Mouse (Mus musculus) induced T-regulatory cell, adult 2 months (primary cell): ENCODE results near the gene Snrk.

ENCODE experiments used
- DNase-seq: peaks from one replicate; pipeline ENCODE4 v3.0.0-alpha.2; 2012; ENCODE audit warnings: low read depth

Snrk gene

DNA sequence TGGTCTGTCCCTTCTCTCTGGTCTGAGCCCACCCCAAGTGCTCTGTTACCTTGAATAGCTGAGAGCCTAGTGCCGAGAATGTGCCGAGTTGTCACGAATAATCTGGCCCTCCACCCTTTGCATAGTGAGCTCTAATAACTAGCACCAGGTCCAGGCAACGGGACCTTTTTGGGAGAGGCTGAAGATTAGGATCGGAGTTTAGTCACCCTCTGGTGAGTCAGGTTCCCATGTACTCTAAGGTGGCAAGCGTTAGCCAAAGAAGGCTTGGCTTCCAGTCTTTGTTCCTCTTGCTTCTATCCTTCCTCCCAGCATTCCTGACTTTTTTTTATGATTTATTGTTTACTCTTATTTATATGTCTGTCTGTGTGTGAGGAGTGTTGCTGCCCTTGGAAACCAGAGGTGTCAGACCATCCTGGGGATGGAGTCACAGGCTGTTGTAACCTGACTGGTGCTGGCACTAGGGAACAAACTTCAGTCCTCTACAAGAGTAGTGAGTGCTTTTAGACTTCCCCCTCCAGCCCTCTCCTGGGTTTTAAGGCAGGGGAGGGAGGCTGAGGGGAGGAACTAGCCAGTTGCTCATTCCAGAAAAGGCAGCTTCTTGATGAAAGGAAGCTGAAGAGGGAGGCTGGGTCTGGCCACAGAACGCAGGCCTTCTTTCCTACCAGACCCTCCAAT, 9.2 kb upstream of the Snrk start:
- DNase-seq, result no peak

DNA sequence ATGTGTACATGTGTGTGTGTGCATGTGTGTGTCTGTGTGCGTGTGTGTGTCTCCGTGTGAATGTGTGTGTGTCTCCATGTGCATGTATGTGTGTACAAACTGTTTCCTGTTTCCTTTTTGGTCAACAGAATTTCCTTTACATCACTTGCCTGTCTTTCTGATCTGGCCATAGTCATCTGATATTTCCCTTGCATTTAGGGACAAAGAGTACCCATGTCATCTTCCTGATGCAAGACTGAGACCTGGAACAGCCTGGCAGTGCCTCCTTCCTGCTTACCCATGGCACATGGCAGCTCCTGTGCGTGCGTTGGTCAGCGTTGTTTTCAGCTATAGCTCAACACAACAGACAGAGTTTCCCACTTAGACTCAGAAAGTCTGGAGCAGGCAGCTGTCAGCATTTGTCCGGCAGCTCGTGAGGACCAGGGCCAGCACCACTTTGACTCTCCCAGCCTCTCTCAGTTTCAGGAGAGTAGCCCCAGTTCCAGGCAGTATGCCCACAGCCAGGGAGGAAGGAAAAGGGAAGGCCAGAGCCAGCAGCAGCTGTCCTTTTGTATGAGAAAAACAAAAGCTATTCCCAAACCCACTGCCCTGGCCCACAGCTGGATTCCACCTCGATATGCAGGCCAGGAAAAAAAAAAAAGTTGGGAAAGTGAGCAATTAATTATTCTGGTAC, 7.4 kb upstream of the Snrk start:
- DNase-seq, result no peak

DNA sequence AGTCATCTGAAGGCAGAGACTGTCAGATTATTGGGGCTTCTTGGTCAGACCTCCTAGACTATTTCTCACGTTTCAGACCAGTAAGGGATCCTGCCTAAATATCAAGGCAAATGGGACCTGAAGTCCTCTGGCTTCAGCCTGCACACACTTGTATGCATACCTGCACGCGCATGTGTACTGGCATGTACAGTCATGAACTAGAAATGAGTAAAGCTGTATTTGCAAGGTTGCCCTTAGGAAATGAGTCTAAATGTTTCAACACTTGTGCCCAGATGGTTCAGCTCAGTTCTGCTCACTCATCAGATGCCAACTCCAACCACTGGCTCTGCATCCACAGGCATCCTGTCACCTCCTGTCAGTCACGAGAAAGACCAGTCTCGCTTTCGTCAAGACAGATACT, 6.6 kb upstream of the Snrk start:
- DNase-seq, result no peak

DNA sequence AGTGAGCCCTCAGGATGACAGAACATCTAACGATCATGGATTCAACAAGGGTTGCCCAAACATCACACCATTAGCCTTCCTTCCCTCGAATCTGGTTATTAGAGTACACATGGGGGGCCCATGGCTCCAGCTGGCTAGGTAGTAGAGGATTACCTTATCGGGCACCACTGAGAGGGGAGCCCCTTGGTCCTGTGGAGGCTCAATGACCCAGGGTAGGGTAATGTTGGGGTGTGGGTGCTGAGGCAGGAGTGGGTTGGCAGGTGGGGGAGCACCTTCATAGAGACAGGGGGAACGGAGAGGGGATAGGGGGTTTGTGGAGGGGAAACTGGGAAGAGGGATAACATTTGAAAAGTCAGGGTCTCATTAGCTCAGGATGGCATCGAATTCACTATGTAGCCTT, 6.1 kb upstream of the Snrk start:
- no peak for DNase-seq

DNA sequence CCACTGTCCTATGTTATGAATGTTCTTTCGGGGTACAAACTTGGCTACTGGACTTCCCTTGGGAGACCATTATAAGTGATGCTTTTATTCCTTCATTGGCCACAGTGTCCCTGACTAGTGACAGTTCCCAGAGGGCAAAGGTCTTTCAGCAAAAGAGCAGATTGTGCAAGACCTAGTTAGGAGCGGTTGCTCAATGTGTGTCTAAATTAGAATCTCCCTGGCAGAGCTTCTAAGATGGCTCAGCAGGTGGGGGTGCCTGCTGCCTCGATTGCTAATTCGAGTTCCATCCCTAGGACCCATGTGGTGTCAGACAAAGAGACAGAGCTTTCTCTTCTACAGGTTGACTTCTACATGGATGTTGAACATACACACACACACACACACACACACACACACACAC, 1.5 kb upstream of the Snrk start:
- no peak for DNase-seq

DNA sequence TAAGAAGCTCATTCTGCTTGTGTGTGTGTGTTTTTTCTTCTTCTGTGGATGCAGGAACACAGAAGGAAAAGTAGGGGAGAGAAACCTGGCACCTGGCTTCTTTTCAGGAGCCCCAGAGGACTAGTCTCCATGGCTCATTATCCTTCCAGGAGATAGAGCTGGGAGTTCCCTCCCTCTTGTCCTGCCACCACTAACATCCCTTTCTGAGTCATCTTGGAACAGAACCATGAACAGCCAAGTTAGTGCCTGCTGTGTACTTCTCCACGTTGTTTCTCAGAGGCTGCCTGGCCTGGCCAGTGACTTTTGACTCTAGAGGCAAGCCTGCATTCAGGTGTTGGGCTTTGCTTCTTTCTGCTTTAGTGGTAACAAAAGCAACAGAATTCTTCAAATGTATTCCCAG, 707 bp upstream of the Snrk start:
- DNase-seq, result no peak

DNA sequence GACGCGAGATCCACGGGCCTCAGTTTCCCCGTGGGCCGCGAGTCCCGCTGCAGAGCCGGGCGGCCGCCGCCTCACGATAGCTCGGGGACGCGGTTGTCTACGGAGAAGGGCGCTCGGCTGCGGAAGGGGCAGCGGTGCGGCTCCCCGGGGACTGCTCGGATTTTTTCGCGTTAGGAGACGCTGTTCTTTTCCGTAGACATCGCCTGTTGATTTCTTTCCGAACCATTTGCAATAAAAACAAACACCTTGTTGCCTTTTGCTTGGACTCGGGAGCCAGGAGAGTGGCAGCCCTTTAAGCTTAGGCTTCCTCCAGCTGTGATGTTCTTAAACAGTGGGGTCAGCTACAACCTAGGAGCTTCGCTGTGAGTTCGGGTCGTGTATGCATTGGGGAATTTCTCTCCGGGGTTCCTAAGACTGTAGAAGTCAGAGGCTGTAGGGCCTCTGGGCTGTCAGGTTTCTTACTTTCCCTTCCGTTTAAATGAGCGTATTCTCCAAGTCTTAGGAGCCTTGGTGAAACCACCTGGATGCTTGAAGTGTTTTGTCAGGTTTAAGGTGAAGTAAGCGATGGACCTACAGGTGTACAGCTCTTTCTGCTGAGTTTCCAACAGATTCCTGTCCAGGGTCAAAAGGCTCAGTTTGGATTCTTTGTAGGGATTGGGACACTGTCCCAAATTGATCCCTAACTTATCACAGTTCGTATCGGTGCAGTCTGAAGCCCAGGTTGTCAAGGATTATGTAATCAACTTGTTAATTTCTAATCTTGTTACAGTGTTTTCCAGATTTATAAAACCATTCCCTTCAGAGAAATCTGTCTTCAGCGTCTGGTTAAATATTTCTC, 845 bp downstream of the Snrk start:
- peak; percentile 60 for DNase-seq

DNA sequence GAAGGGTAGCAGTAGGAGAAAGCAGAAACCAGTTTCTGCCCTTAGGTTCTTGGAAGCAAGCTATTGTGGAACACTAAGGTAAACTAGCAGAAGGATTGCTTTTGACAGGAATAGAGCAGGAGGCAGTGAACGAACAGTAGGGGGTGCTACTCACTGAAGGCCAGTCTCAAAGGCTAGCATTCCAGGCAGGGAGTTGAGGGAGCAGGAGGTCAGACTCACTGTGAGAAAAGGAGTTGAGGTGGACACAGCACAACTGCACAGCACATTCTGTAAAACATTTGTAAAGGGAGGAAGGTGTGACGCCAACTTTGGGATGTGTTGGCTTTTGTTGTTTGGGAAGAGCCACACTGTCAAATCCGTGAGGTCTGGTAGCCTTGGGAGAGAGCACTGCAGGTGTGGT, 3.0 kb downstream of the Snrk start:
- DNase-seq, result peak; percentile 66

DNA sequence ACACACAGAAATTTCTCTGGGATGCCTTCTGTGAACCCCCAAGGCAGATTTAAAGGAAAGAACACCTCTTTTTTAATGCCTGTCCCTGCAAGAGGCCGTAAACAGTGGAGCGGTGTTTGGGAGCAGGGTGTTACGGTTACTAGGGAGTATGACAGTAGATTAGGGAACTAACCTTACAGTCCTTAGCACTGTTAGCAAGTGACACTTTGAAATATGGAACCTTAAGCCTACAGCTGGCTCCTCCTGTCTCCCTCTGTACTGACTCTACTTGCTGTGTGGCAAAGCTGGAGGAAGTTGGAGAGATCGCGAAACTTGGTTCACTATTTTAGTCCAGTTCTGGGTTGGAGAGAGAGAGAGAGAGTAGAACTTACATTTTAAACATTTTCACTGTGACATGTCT, 5.0 kb downstream of the Snrk start:
- DNase-seq, result no peak

DNA sequence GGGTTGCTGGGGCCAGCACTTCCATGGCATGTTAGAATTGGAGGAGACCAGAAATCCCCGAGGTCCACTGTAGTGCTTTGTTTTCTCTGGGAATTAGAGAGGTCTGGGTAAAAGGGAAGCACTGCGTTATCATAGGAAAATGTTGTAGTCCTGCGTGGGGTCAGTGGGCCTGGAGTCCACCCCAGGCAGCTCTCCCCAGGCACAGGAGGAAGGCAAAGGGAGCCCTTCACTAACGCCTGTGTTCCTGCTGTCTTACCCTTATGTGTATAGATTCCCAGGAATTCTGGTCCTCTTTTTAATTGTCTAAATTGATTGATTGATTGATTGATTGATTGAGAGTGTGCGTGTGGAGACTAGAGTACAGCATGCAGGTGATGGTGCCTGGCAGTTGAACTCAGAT, 6.1 kb downstream of the Snrk start:
- no peak for DNase-seq

DNA sequence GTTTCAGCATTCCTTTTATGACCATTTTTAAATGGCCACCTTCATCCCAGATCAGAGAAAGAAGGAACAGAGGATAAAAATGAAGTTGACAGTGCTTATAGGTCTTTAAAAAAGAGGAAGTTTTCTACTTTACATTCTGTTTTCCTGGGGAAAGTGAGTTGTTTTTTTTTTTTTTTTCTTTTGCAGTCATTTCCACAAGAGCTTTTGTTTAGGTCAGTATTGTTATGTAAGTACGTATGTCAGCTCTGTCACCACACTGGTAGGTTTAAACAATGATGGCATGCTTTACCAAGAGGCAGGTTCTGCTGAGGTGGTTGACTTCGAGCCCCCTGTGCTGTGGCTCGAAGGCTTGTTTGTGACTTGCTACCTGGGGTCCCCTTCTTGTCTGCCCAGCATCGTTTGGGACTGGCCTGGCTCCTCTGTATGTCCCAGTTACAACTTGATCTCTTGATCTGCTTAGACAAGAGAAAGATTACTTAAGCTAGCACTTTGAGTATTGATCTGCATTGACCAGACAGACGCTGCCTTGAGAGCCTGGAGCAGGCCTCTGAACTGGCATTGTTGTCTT, 8.7 kb downstream of the Snrk start:
- no peak for DNase-seq

DNA sequence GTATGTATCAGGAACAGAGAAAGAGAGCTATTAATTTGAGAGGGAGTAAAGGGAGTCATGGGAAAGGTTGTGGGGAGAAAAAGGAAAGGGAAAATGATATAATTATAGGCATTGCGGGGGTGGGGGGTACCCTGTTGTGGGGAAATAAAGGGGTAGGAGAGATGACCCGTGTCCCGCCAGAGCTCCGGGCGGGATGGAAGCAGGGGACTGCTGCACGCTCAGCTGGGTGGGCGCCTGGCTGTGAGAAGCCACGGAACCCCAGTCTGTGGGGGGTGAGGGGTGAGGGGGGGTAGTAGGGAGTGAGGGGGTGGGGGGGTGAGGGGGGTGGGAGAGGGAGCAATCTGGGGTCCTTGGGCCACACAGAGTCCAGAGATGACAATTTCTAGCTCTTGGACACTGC, 9.7 kb downstream of the Snrk start:
- no peak for DNase-seq

DNA sequence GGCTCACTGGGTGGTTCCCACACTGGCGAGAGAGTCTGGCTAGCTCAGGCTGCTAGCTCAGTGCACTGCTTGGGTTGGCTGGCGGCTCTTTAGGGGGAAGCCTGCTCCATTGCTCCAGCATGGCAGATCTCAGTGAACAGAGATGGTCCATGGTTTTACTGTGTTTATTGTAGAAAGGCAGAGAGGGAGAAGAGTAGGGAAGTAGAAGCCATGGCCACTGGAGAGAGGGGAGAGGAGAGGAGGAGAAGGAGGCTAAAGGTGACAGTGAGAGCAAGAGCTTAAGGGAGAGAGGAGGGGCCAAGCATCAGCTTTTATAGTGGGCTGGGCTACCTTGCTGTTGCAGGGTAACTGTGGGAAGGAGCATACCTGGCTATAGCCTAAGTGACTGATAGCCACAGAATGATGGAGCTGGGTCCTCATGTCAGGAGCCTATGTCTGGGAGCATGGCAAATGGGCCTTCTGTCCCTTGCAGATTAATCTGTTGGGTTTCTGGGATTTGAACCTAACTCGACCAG, 10.3 kb downstream of the Snrk start:
- DNase-seq, result no peak

DNA sequence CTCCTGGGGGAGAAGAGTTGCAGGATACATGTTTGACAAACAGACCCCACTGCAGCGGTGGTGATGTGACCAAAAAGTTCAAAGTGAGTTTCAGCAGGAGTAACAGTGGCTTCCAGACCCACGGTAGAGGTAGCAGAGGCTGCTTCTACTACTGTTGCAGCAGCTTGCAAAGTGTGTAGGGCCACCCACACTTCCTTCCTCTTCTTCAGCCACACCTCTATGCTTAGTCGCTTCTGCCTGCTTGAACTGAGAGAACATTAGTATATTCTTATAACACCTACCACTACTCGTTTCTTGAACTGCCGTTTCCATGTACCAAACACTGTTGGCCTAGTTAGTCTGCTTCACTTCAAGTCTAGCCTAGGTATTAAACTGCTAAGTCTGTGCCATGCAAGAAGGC, 11.6 kb downstream of the Snrk start:
- peak; percentile 71 for DNase-seq

DNA sequence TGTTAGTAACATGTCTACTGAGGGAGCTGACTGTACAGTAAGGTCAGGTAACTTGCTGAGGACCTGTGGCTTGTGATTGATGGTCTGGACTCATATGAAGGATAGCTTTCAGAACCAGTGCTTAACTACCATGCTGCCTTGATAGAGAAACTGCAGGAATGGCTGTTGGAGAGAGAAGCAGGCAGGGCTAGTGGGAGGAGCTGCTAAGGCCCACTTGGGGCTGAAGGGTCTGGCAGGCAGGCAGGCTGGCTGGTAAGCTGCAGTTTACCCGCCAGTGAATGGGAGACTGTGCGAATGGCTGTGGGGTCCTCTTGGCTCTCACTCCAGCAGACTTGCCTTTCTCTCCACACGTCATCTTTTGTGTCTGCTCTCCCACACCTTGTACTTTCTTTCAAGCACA, 13.6 kb downstream of the Snrk start:
- DNase-seq, result no peak

DNA sequence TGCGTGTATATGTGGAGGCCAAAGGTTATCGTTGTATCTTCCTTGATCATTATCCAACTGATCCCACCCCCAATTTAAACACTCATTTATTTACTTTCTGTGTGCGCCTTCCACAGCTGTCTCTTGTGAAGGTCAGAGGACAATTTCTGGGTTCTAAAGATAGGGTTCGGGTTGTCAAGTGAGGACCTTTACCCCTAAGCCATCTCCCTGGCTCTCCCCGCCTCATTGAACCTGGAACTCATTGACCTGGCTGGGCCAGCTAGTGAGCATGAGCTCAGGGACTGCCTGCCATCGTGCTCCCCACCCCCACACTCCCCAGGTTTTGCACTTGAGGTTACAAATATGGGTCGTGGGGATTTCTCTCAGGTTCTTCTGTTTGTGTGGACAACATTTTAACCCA, 15.1 kb downstream of the Snrk start:
- no peak for DNase-seq

DNA sequence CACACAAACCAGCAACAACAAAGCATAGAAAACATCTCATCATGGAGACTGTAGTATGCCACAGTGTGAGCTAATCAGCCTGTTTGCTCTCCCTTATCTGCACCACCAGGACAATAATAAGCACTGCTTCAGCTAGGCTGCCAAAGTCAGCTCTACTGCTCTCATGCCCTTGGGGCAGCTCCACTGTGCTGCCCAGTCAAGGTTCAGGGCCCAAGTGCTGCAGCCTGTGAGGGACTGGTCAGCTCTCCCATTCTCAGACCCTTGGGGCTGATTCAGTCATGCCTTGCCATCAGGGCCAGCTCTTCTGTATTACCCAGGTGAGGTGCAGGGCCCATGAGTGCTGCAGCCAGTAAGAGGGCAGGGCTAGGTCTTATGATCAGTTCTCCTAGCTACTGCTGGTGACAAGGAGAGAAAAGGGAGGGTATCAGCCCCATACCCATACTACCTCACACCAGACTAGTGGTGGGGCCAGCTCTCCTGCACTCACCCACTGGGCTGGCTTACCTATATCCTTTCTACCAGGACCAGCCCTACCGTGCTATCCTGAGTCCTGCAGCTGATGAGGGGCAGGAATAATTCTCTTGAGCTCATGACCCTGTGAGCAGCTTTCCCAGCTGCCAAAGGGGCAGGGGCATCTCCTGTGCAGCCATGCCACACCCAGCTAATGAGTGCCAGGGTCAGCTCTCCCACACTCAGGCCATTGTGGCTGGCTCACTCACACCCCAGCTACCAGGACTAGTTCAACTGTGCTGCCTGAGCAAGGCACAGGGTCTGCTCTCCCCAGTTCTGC, 18.2 kb downstream of the Snrk start:
- DNase-seq, result no peak

DNA sequence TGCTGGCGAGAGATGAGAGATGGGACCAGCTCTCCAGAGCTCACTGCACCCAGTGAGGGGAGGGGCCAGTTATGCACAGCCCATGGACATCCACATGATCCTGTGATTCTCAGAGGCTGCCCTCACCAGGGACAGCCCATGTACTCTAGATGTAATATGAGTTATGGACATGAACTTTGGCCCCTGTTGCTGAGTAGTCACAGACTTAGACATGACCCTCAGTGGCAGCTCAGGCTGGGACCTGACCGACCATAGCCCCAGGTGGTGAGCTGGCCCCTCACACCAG, 18.8 kb downstream of the Snrk start:
- DNase-seq, result no peak

DNA sequence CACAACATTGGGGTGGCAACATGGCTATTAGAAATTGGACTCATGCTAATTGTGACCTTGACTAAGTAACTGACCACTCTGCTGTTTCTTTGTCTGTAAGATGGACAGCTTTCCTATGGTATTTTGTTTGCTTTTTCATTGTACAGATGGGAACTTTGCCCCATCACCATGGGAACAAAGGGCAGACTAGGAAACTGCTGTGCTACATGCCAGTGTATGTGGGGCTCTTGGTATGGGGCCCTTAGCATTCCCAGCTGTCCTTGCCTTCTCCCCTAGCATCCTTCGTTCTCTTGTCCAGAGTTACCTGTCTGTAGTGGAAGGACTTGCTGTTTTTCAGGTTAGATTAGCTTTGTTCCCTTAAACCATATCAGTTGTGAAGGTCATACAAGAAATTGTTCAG, 20.9 kb downstream of the Snrk start:
- DNase-seq, result no peak

DNA sequence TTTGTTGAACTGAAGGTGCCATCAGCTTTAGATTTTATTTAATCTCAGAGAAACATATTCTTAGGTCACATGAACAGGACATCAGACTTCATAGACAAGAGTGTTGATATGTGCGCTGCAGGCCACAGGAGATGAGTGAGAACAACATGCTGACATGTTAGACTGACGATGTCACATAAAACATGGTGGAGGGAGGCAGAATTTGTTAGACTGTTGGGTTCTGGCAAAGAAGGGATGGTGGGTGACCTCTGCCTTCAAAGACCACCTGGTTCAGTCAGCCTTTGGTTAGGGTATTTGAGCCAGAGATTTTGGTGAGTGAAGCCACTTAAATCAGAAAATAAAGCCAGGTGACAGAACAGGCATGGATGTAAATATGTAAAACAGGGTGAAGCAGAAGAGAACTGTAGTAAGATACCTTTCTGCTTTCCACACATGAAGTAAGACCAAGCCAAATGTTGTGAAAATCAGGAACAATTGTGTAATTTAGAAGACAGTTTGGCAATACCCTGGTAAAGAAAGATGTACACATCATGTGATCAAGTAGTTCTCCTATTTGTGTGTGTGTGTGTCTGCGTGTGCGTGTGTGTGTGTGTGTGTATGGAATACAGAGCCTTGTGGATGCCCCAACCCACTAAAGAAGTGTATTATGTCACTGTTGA, 21.4 kb downstream of the Snrk start:
- DNase-seq, result no peak

DNA sequence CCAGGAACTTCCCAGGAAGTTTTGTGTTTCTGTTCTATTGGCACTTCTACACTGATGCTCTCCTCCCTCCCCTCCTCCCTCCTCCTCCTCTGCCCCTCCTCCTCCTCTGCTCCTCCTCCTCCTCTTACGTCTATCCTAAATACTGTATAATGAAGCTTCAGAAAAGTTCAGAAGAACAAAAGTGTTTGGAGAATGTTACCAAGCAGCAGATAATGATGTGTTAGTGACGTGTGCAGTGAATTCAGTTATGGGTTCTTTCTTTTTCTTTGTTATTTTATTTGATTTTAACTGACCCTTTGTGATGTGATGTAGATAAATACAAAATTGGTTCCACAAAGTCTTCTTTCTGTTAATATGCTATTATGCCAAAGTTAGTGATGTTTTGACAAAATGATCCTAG, 22.2 kb downstream of the Snrk start:
- no peak for DNase-seq

DNA sequence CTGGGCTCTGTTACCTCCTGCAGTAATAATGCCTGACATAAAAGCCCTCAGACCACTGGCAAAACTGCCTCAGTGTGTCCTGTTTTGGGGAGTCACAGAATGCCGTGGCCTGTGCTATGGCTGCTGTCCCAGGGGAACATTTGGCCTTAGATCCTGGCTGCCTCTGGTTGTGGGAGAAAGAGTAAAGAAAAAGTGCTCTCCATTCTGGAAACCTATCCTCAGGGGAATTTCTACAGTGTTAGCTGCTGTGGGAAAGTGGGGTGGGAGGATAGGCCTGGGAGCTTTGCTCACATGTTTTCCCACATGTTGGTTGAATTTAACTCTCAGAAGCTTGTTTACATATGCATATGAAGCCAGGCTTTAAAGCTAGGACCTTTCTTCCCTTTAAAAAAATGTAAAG, 26.2 kb downstream of the Snrk start:
- no peak for DNase-seq
